Mouse (Mus musculus): ENCODE results near the gene Csrp1. TPM values are rescaled to one million over a fixed set of nuclear protein-coding genes. Genes with fewer than 3 reads are reported as not detected.

Csrp1 gene
- total and polyA plus RNA-seq, 3 experiments, result 44.4 to 73.0 TPM; not detected in 1

GRCm38 (mm10) chr1:135781220-135781619, 61.4 kb downstream of the Csrp1 start:
- peak; percentile 64 for DNase-seq (ENCODE audit: low read depth, low spot score)
- TF ChIP-seq CHD1 (IDR thresholded peaks at IDR 0.05; ENCODE audit: low read depth, low read length) (no peak), RAD21 (IDR thresholded peaks at IDR 0.05; ENCODE audit: low read depth, low read length) (peak; percentile 75), SMC3 (IDR thresholded peaks at IDR 0.05; ENCODE audit: low read depth, low read length) (peak; percentile 89), TAL1 (IDR thresholded peaks at IDR 0.05; ENCODE audit: low read length) (no peak), CTCF (IDR thresholded peaks at IDR 0.05 in 2 of 3, conservative IDR thresholded peaks at IDR 0.05 in 1 of 3; ENCODE audit: control insufficient read depth in 1 of 3, insufficient read depth in 1 of 3, low read depth in 2 of 3, low read length in 3 of 3, poor library complexity in 1 of 3, severe bottlenecking in 1 of 3) (peak; percentile 83 to 95 (median 86)), USF1 (IDR thresholded peaks at IDR 0.05; ENCODE audit: low read depth, low read length) (no peak), ZC3H11A (IDR thresholded peaks at IDR 0.05; ENCODE audit: low read depth, low read length) (peak; percentile 82)
- H3K4me3 ChIP-seq (ENCODE audit: control insufficient read depth in 1 of 2, insufficient read depth in 1 of 2, low read depth in 2 of 2, low read length in 2 of 2), result no peak overlapping the region

GRCm38 (mm10) chr1:135782816-135783215, 63.0 kb downstream of the Csrp1 start:
- no peak for DNase-seq (ENCODE audit: low read depth, low spot score)
- Histone ChIP-seq H3K79me2 (ENCODE audit: control insufficient read depth, insufficient read depth, low read length, poor library complexity) (no peaks in the 10 kb centered on the region), H3K4me3 (ENCODE audit: control insufficient read depth in 1 of 2, insufficient read depth in 1 of 2, low read depth in 2 of 2, low read length in 2 of 2) (no peak overlapping the region), H3K36me3 (ENCODE audit: control insufficient read depth in 1 of 2, insufficient read depth in 2 of 2, low read length in 2 of 2) (peaks cover 0 to 4% of the 10 kb centered on the region in 2 experiments; a peak in 1 of 4 replicates), H3K9me3 (replicated peaks; ENCODE audit: insufficient read depth, low read length) (no peaks in the 10 kb centered on the region), H3K4me1 (ENCODE audit: control insufficient read depth in 1 of 2, insufficient read depth in 2 of 2, low read length in 2 of 2) (peaks cover 0 to 11% of the 10 kb centered on the region in 2 experiments; a peak in 2 of 4 replicates), H3K27ac (ENCODE audit: control insufficient read depth, low read depth, low read length) (no peak overlapping the region), H3K27me3 (ENCODE audit: control insufficient read depth in 1 of 2, insufficient read depth in 2 of 2, low read length in 2 of 2) (no peaks in the 10 kb centered on the region), H3K9ac (ENCODE audit: control insufficient read depth, low read depth, low read length, poor library complexity, severe bottlenecking) (no peak overlapping the region)
- TF ChIP-seq SMC3 (IDR thresholded peaks at IDR 0.05; ENCODE audit: low read depth, low read length) (no peak), MAX (IDR thresholded peaks at IDR 0.05; ENCODE audit: low read length) (no peak), MXI1 (IDR thresholded peaks at IDR 0.05; ENCODE audit: low read depth, low read length) (no peak), GATA1 (IDR thresholded peaks at IDR 0.05; ENCODE audit: low read depth, low read length) (no peak), CHD1 (IDR thresholded peaks at IDR 0.05; ENCODE audit: low read depth, low read length) (no peak), E2F4 (IDR thresholded peaks at IDR 0.05; ENCODE audit: borderline replicate concordance, low read depth, low read length) (no peak), TAL1 (IDR thresholded peaks at IDR 0.05; ENCODE audit: low read length) (no peak), TCF12 (IDR thresholded peaks at IDR 0.05; ENCODE audit: low read depth, low read length) (no peak), ZMIZ1 (IDR thresholded peaks at IDR 0.05; ENCODE audit: low read depth, low read length) (no peak)

More at GRCm38 (mm10) chr1:135781220-135781619, 61.4 kb downstream of the Csrp1 start:
- no peaks in the 10 kb centered on the region for H3K27me3 ChIP-seq (ENCODE audit: control insufficient read depth in 1 of 2, insufficient read depth in 2 of 2, low read length in 2 of 2)
- no peaks in the 10 kb centered on the region for H3K79me2 ChIP-seq (ENCODE audit: control insufficient read depth, insufficient read depth, low read length, poor library complexity)
- no peaks in the 10 kb centered on the region for H3K9me3 ChIP-seq (replicated peaks; ENCODE audit: insufficient read depth, low read length)
- H3K36me3 ChIP-seq (ENCODE audit: control insufficient read depth in 1 of 2, insufficient read depth in 2 of 2, low read length in 2 of 2), result peaks cover 0 to 4% of the 10 kb centered on the region in 2 experiments; a peak in 1 of 4 replicates
- H3K4me1 ChIP-seq (ENCODE audit: control insufficient read depth in 1 of 2, insufficient read depth in 2 of 2, low read length in 2 of 2), result peaks cover 0 to 6% of the 10 kb centered on the region in 2 experiments; a peak in 2 of 4 replicates
- H3K9ac ChIP-seq (ENCODE audit: control insufficient read depth, low read depth, low read length, poor library complexity, severe bottlenecking), result no peak overlapping the region
- H3K27ac ChIP-seq (ENCODE audit: control insufficient read depth, low read depth, low read length), result no peak overlapping the region

- H3K36me3 ChIP-seq (ENCODE audit: control insufficient read depth in 1 of 2, insufficient read depth in 2 of 2, low read length in 2 of 2), result no peaks in the 10 kb centered on the region
- peak overlapping the region; percentile 5 to 12; a peak in 3 of 4 replicates for H3K4me3 ChIP-seq (ENCODE audit: control insufficient read depth in 1 of 2, insufficient read depth in 1 of 2, low read depth in 2 of 2, low read length in 2 of 2)
- no peaks in the 10 kb centered on the region; a peak in 1 of 4 replicates for H3K27me3 ChIP-seq (ENCODE audit: control insufficient read depth in 1 of 2, insufficient read depth in 2 of 2, low read length in 2 of 2)
- H3K4me1 ChIP-seq (ENCODE audit: control insufficient read depth in 1 of 2, insufficient read depth in 2 of 2, low read length in 2 of 2), result peaks cover 0 to 9% of the 10 kb centered on the region in 2 experiments; a peak in 2 of 4 replicates
- peak; percentile 94 for DNase-seq (ENCODE audit: low read depth, low spot score)
- TF ChIP-seq ETS1 (IDR thresholded peaks at IDR 0.05; ENCODE audit: low read depth, low read length), result peak; percentile 11; the same call in 1 of the 2 replicates
- no peak for TF ChIP-seq ZKSCAN1 (IDR thresholded peaks at IDR 0.05; ENCODE audit: low read depth, low read length)
- peak; percentile 71 to 86 (median 79) for TF ChIP-seq CTCF (IDR thresholded peaks at IDR 0.05 in 2 of 3, conservative IDR thresholded peaks at IDR 0.05 in 1 of 3; ENCODE audit: control insufficient read depth in 1 of 3, insufficient read depth in 1 of 3, low read depth in 2 of 3, low read length in 3 of 3, poor library complexity in 1 of 3, severe bottlenecking in 1 of 3)
- peak; percentile 73 for TF ChIP-seq ELF1 (IDR thresholded peaks at IDR 0.05; ENCODE audit: low read depth, low read length)
- TF ChIP-seq SMC3 (IDR thresholded peaks at IDR 0.05; ENCODE audit: low read depth, low read length), result peak; percentile 52
- no peak for TF ChIP-seq MAX (IDR thresholded peaks at IDR 0.05; ENCODE audit: low read length)
- peak; percentile 34 for TF ChIP-seq RAD21 (IDR thresholded peaks at IDR 0.05; ENCODE audit: low read depth, low read length)
- no peak for TF ChIP-seq MXI1 (IDR thresholded peaks at IDR 0.05; ENCODE audit: low read depth, low read length)
- TF ChIP-seq HCFC1 (IDR thresholded peaks at IDR 0.05; ENCODE audit: low read depth, low read length), result peak; percentile 62
- no peaks in the 10 kb centered on the region for H3K9me3 ChIP-seq (replicated peaks; ENCODE audit: insufficient read depth, low read length)
- H3K27ac ChIP-seq (ENCODE audit: control insufficient read depth, low read depth, low read length), result no peak overlapping the region
- no peaks in the 10 kb centered on the region for H3K79me2 ChIP-seq (ENCODE audit: control insufficient read depth, insufficient read depth, low read length, poor library complexity)
- peak overlapping the region; percentile 51; the same call in 1 of the 2 replicates for H3K9ac ChIP-seq (ENCODE audit: control insufficient read depth, low read depth, low read length, poor library complexity, severe bottlenecking)
These were observed 67.9 kb downstream of the Csrp1 start for GRCm38 (mm10) chr1:135787799-135788198.

Data from MEL (cell line).